Mouse (Mus musculus) spleen, embryonic (tissue): ENCODE results near the gene Prrg3.
"Not testable (repeated sequence)": the region's sequence is repeated elsewhere in the genome, so short reads cannot be mapped to it uniquely, and the experiment has no call there.

Experiments used
- CTCF ChIA-PET: fragments of 350-600 bp; sonication (Branson Sonifier 250); formaldehyde crosslinking; loops from one replicate; lab custom pipeline; 2022; lab: Charles Lee

Prrg3 gene

DNA sequence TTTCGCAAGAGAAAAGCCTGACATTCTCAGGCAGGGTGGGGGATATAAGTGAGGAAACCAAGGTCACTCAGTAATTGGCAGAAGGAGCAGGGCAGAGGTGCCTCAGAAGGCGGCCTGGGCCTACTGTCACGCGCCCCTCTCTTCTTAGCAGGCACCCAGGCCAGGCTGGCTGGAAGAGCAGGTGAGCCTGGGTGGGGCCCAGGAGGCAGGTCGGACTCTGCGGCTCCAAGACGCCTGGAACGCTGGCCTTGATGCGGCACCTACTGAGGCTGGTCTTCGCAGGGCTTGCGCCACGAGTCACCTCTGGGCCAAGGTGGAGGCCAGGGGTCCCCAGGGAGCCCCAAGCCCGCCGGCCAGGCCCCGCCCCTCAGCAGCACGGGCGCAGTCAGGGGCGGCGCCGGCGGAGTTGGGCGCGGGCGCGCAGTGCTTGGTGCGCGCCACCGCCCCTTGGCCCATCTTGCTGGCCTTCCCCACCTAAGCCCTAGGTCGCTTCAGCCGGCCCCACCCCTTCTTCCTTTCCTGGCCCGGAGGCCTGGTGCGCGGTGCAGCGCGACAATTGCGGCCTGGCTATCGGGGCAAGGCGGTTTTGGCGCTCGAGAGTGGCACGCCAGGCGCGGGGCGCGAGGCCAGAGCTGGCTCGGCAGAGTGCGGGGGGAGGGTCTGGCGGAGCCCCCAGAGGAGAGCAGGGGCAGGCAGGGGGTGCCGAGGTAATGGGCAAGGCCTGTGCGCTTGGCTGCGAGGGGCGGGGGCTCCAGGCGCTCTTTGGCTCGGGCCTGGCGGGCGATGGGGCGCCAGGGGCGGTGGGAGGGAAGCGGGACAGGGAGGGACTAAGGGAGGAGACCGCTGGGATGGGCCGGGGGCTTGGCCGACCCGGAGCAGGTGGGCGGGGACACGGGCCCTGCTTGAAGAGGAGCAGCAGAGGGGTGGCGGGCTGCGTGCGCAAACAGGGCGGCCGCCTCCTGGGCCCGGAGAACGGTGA, at the start of gene Prrg3:
TSS of gene Prrg3 (plus strand) at position 552 of the 979 bp plus-strand sequence.
- CTCF ChIA-PET: no interaction called here

DNA sequence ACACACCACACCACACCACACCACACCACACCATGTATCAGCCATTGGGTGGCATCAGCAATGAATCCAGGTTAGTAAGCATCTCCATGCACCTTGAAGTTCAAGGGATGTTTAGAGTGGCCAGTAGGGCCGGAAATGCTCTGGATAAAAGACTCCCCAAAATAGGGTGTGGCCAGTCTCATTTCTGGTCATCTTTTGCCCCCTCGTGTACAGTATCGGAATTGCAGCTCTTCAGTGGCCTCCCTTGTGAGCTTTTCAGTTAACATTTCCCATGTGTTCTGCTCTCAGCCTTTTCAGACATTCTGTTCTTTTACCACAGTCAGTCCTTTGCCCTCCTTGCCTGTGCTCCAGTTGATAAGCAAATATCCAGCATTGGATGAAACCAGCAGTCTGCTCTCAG, 15.8 kb upstream of the Prrg3 start:
- CTCF ChIA-PET: no interaction called here

DNA sequence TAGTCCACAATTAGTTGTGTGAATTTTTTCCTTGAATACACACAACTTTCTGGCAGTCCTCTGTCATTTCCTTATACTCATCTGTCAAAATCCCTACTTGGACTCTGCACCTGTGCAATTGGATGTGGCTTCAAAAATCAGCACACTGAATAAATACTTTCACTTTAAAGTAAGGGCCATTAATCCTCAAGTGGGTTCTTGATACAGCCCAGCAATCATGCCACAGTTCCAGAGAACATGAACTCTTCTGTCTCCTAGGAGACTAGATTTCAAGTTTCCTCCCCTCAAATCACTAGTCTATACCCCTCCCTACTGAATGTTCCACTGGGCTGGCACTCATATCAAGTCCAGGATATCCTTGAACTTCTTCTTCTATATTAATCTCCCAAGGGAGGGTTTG, 4.1 kb upstream of the Prrg3 start:
- CTCF ChIA-PET: no interaction called here

DNA sequence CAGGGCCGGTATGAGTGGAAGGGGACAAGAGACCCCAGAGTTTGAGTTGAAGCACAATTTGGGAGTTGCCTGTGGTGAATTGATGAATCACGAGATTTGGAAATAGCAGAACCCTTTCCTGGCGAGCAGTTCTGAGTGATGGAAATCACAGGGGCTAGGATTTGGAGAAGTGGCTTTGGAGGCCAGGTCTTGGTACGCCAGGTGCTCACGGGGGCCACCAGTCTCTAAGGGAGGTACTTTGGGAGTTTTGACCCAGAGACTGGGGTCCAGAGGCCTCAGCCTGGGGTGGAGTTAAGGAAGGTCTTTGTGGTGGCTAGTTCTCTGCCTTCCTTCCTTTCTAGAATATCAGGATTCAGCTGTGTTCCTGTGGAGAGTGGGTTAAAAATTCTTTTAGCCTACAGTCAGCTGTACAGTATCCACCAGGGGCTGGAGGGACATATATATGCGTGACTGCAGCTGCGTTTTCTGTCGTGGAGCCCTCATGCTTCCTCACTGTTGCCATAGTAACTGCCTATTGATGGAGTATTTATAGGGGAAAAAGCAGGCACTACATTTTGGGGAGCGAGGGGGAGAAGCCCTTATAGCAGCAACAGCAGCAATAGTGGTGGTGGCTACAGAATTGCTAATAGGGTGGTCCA, 970 bp downstream of the Prrg3 start:
- CTCF ChIA-PET: no interaction called here

DNA sequence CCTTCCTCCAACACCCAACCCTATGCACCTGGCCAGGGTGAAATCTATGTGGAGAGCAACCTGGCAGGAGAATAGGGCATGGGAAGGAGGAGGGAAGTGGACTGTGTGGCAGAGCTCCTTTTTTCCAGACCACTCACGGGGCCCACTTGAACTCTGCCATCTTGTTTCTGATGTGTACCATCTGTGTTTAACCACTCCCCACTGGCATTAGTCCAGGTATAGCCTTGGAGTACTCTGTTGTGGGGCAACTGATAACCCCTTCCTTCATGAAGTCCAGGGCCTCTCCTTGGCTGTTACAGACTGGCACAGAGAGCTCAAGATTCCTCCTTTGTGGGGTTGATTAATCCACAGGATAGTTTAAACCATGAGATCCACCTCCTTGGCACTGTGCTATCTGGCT, 5.8 kb downstream of the Prrg3 start:
- CTCF ChIA-PET: no interaction called here

DNA sequence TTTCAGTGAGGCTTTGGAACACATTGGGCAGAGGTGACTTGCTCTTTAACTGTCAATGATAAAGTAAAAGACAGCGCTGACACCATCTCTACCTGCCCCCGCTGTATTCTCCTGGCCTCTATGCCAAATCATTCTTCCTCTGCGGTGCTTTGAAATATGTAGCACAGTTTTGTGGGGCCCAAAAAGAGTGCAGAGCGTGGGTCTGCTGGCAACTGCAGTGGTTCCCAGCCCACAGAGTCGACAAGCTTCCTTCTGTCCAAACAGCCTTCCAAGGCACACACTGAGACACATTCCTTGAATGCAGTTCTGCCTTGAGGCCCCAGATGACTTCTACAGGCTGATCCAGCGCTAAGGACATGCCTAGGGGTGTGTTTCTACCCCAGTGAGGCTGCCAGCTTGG, 6.4 kb downstream of the Prrg3 start:
- CTCF ChIA-PET: no interaction called here

DNA sequence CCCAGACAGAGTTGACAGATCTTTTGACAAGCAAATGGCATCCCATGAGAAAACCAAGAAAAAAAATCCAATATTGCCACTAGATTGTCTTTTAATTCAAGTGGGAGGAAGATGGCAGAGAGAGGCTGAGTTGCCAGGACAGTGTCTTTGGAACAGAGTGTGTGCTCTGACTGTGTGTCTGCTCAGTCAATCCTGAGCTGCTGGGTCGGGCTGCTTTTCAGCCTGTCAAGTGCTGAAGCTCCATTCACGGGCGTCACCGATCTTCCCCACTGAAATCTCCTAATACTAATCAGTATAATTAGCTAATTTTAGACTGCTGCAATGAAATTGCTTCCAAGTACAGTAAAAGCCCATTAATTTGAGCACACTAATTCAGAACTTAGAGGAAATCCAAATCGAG, 8.9 kb downstream of the Prrg3 start:
- CTCF ChIA-PET: no interaction called here

DNA sequence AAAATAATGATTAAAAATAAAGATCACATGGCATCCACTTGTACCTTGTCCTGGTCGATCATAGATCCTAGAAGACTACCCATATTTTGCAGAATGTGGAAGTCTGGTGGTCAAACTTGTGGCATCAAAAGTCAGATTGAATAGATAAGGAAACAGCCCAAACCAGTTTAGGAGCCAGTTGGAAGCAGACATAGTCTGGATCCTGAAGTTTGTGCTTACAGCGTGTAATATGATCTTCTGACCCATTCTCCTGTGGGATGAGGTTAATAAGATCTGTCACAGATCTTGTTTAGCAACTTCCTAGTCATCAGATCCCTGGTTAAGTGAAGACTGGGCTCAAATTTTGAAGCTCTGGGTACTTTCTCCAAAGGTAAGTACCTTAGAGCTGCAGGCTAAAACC, 10.3 kb downstream of the Prrg3 start, which contains the start of gene Fate1:
TSS of gene Fate1 (plus strand) at position 301 of the 400 bp plus-strand sequence.
- CTCF ChIA-PET: no interaction called here

DNA sequence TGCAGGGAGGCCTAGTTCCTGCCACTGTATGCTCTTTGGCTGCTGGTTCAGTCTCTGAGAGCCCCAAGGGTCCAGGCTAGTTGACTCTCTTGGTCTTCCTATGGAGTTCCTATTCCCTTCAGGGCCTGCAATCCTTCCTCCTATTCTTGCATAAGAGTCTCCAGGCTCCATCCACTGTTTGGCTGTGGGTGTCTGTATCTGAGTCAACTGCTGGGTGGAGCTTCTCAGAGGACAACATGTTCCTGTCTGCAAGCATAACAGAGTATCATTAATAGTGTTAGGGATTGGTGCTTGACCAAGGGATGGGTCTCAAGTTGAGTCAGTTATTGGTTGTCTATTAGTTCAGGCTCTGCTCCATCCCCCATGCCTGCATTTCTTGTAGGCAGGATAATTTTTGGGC, 15.3 kb downstream of the Prrg3 start:
- CTCF ChIA-PET: not testable (repeated sequence)

DNA sequence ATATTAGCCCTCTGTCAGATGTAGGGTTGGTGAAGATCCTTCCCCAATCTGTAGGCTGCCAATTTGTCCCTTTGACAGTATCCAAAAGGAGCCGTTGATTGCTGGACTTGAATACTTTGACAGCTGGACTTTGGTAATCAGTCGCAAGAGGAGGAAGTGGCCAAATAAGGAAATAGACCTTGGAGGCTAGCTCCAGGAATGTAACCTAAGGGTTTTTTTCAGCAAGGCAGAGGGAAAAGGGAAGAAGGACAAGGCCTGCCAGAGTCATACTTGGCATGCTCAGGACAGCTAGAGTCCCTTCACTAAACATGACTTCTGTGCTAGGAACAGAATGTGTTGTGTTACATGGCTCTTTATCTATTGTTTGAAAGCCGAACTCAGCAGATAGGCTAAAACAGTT, 18.0 kb downstream of the Prrg3 start:
- CTCF ChIA-PET: no interaction called here

DNA sequence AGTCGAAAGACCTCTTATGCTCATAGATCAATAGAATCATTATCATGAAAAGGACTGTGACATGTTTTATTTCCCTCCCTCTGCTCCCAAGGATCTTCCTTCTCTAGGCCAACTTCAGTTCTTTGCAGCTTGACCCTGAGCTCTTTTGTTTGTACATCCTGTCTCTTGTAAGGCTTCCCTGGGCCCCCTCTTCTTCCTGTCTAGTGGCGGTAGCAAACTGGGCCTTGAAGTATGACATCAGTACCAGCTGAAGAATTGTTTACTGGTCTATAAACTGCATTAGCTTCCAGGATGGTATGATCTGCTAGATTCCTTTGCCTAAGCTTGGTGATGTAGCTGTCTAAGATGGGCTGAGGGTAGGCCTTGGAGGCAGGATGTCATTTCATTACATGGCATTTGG, 18.9 kb downstream of the Prrg3 start:
- CTCF ChIA-PET: no interaction called here

DNA sequence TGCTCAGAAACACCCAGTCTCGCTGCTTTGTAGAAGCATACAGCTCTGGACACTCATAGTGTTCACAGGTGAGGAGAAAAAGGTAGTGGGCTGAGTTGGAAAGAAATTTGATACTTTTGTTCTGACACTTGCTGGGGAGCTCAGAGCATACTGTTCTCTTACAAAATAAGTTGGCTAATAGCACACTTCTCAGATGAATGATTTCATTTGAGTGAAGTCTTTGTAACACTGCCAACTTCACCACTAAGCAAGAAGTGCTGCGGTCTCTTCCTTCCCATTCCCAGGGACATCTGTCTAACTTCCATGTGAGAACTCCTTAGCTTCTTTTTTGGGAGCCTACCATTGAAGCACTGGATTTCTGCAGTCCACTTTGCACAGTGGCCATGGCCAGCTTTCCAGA, 20.8 kb downstream of the Prrg3 start:
- CTCF ChIA-PET: no interaction called here

DNA sequence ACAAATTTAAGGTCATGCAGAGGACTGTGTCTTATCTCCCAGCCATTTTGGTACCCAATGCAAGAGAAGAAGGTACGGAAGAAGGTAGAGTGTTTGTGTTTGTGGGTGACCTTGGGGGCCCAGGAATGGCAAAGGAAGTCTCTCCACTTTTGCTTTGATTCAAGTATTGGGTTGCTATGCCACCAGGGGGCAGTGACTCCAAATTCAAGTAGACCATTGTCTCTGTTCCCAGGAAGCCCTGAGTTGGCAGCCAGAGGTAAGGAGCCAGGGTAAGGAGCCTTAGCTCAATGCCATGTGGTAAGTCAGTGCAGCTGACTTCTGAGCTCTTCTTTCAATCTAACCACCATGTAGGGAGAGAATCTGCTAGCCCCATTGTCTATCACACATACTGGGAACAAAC, 21.4 kb downstream of the Prrg3 start:
- CTCF ChIA-PET: no interaction called here

DNA sequence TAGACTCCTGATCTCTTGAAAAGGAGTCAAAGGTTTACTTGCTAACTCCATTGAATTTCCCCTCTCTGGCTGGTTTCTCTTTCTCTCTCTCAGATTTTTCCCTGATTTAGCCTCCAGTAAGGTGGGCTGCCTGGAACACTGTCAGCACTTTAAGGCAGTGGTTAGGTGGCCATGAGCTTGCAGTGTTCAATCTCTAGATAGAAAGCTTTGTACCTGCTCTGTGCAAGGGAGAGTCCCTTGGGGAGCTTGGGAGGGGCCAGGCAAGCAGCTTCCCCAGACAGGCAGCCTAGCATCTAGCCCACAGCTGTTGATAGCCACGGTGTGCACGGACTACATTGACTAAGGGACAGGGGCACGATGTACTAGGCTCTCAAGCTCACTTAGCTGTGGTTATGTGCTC, 29.1 kb downstream of the Prrg3 start, which contains the start of gene Cnga2:
TSS of gene Cnga2 (plus strand) at position 301 of the 400 bp plus-strand sequence.
- CTCF ChIA-PET: no interaction called here

DNA sequence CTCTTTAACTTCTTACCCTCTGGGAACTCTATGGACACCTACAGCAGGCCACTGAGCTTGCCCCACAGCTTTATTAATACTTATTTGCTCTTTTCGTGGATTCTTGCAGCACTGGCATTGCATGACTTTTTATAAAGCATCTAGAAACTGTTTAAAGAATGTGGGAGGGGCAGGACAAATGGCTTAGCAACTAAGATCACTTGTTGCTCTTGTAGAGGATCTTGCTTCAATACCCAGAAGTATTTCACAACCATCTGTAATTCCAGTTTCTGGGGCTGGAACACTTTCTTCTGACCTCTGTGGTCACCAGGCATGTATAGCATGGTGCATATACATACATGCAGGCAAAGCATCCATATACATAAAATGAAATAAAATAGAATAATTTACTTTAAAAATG, 33.5 kb downstream of the Prrg3 start:
- CTCF ChIA-PET: no interaction called here

DNA sequence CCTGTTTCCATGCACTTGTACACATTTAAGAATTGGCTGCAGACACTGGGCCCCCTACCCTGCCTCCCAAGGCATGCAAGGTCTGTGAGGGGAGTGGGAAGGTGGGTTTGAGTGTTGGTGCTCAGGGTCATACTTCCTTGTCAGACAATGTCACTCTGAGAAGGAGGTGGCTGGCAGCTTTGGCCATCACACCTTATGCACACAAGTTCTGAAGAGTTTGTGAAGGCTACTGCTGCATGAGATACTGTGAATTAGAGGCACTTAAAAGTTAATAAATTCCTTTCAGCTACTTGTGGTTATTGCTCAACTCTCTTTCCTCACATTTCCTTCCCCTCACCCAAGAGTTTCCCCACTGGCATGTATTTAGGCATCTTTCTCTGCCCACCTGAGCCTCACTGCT, 47.5 kb downstream of the Prrg3 start:
- CTCF ChIA-PET: no interaction called here

DNA sequence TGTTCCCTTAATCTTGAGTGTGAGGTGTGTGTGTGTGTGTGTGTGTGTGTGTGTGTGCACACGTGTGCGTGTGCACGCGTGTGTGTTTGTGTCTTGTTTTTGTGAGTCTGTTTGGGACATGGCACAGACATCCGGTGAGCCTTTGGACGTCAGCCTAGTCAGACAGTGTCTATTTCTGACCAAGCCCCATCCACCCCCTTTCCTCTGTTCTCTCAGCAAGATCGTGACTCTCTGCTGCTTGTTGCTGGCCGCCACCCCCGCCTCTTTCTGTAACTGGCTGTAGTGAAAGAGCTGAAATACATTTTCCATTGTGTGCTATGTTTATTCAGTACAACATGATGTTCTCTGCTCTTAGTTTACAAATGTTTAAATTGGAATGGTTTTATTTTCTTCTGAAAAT, 49.8 kb downstream of the Prrg3 start:
- CTCF ChIA-PET: no interaction called here

DNA sequence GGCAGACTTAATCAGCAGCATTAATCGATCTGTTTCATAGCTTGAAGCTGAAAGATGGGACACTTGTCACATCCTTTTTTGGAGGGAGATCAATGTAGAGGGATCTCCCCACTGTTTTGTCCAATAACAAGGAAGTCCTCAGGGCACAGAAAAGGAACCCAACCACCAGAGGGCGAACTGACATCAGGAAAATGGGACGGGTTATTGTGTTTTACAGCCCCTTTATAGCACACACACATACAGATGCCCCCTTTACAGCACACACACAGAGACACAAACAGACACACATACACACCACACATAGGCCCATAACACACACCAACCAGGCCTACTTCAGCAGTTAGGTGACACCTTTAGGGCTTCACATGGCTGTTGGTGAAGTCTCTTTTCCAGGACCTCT, 50.4 kb downstream of the Prrg3 start:
- CTCF ChIA-PET: no interaction called here

DNA sequence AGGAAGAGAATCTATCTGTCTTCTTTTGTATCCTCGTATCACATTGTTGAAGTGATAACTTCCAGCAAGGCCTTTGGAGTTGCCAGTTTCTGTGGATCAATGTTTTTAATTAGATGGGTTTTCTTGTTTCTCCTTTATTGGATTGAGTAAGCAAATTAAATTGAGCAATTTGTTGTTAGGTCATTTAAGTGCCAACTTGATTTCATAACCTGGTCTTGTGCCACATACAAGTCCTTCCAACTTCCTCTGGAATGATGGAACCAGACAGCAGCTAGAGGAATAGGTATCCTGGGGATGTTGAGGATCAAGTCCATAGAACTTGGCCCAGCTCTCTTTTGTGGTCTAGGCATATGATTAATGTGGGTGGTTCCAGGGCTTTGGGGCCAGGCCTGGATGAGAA, 59.8 kb downstream of the Prrg3 start:
- CTCF ChIA-PET: no interaction called here
